Mouse (Mus musculus): ENCODE data around the gene Esp18. TPM values are rescaled to one million over a fixed set of nuclear protein-coding genes. Genes with fewer than 3 reads are reported as not detected.

Gene Esp18
- polyA plus RNA-seq (2021; fragmentation: Nextera tagmentation), result not detected in 2 replicates
- long read RNA-seq, experiment 1, result 0 reads
- long read RNA-seq, experiment 2, result 0 reads

GRCm38 (mm10) chr17:39406059-39406458 lies at the start of gene Esp18:
Esp18 (plus strand) TSS chr17:39406359.

Other genes starting within 250 kb of the Esp18 start
- gene Esp16, start 129.8 kb downstream of the Esp18 start, polyA plus RNA-seq (2021; fragmentation: Nextera tagmentation), result not detected in 2 replicates
- gene Esp15, start 234.6 kb downstream of the Esp18 start, polyA plus RNA-seq (2021; fragmentation: Nextera tagmentation), result not detected in 2 replicates

Data from left cerebral cortex, adult 6 months (tissue).